Mouse (Mus musculus) cerebellum, adult 2 months (tissue): Measurements from ENCODE around the gene Fbln5.

Source experiments
- CTCF ChIP-seq: fragments of 200-500 bp; IDR thresholded peaks from 2 replicates; pipeline ENCODE4 v1.5.1; 2011; ENCODE audit warnings: low read depth, mild to moderate bottlenecking, control low read depth, low read length, moderate library complexity, borderline replicate concordance; ENCODE audit not compliant: insufficient read depth
- POLR2A ChIP-seq: fragments of 200-500 bp; IDR thresholded peaks from 2 replicates; pipeline ENCODE4 v1.6.1; 2011; ENCODE audit warnings: low read length, control low read depth, borderline replicate concordance; ENCODE audit not compliant: insufficient read depth

- TF ChIP-seq CTCF, result no peak
- TF ChIP-seq POLR2A, result no peak
These were observed 100.7 kb downstream of the Fbln5 start, which contains the start of gene Tc2n for GRCm38 (mm10) chr12:101718054-101718754.
